Mouse (Mus musculus) cerebellum, adult (tissue): ENCODE results near the gene Vipr2.

Experiments
- ATAC-seq: cut with Nextera tagmentation; 2 replicates; pipeline ENCODE4 v1.9.2; 2017; ENCODE audit warnings: mild to moderate bottlenecking, moderate library complexity, mixed read lengths; ENCODE audit not compliant: insufficient number of reproducible peaks, low FRiP score, low TSS enrichment

Vipr2 gene

GRCm38 (mm10) chr12:116094765-116095555, 17.4 kb downstream of the Vipr2 start:
- no peak for ATAC-seq

- ATAC-seq: no peak
Measured at GRCm38 (mm10) chr12:116096361-116096904, 18.9 kb downstream of the Vipr2 start.

- ATAC-seq: no peak
Measured at GRCm38 (mm10) chr12:116097166-116097565, 19.6 kb downstream of the Vipr2 start.

- no peak for ATAC-seq
Measured at GRCm38 (mm10) chr12:116101945-116102344, 24.4 kb downstream of the Vipr2 start.

- no peak for ATAC-seq
Measured at GRCm38 (mm10) chr12:116109451-116110353, 32.2 kb downstream of the Vipr2 start.

GRCm38 (mm10) chr12:116111007-116111694, 33.6 kb downstream of the Vipr2 start:
- no peak for ATAC-seq

- no peak for ATAC-seq
Measured at GRCm38 (mm10) chr12:116115781-116116180, 38.3 kb downstream of the Vipr2 start.

- no peak for ATAC-seq
Measured at GRCm38 (mm10) chr12:116116455-116116854, 38.9 kb downstream of the Vipr2 start.

- ATAC-seq: no peak
Measured at GRCm38 (mm10) chr12:116117352-116117929, 39.9 kb downstream of the Vipr2 start.

GRCm38 (mm10) chr12:116119001-116119400, 41.5 kb downstream of the Vipr2 start:
- no peak for ATAC-seq

GRCm38 (mm10) chr12:116123786-116124185, 46.3 kb downstream of the Vipr2 start:
- ATAC-seq: no peak

- ATAC-seq: no peak
Measured at GRCm38 (mm10) chr12:116130936-116131335, 53.4 kb downstream of the Vipr2 start.

- ATAC-seq: no peak; the same call in 1 of the 2 replicates
Measured at GRCm38 (mm10) chr12:116132909-116133308, 55.4 kb downstream of the Vipr2 start.

GRCm38 (mm10) chr12:116135906-116136305, 58.4 kb downstream of the Vipr2 start:
- no peak for ATAC-seq

GRCm38 (mm10) chr12:116138322-116139205, 61.0 kb downstream of the Vipr2 start:
- no peak for ATAC-seq

GRCm38 (mm10) chr12:116140605-116141004, 63.1 kb downstream of the Vipr2 start:
- no peak for ATAC-seq

GRCm38 (mm10) chr12:116141816-116142215, 64.3 kb downstream of the Vipr2 start:
- ATAC-seq: no peak

GRCm38 (mm10) chr12:116142464-116142863, 64.9 kb downstream of the Vipr2 start:
- no peak for ATAC-seq

GRCm38 (mm10) chr12:116145246-116145645, 67.7 kb downstream of the Vipr2 start:
- ATAC-seq: no peak
